Mouse (Mus musculus) natural killer cell, adult 2 months (primary cell): ENCODE measurements around the gene Raver2.

ENCODE experiments used
- DNase-seq, 2 experiments: peaks; one replicate each; pipeline ENCODE4 v3.0.0; 2022; ENCODE audit warnings: low spot score in 2 of 2

Gene Raver2

DNA sequence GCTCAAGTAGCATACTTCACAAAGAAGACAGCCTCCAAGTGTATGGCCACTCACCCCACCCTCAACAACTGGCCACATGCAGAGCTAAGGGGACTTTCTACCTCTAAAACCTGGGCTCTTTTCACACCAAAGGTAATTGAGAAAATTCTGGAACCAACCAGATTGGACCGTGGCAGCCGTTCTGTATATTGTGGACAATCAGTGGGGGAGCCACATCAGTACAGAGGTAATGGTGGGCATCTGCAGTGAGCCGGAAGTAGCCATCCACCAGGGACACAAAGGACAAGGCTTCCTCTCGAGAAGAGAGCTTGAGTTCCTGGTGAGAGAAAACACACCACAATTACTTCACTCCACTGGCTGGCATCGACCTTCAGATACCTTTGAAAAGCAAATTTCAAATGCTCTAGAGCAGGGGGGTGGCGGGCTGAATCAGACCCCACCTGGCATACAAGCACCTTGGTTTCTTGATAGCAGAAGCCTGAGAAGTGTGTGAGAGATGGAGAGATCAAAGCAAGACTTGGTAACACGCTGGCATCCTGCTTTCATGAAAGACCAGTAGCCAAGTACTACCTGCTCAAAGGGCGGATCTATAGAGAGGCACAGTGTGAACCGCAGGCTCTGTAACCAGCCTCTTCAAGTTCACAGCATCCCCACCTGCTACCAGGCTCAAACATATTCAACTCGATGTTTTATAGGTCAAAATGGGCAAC, 106.3 kb downstream of the Raver2 start:
- DNase-seq, result peak; percentile 65 to 73

DNA sequence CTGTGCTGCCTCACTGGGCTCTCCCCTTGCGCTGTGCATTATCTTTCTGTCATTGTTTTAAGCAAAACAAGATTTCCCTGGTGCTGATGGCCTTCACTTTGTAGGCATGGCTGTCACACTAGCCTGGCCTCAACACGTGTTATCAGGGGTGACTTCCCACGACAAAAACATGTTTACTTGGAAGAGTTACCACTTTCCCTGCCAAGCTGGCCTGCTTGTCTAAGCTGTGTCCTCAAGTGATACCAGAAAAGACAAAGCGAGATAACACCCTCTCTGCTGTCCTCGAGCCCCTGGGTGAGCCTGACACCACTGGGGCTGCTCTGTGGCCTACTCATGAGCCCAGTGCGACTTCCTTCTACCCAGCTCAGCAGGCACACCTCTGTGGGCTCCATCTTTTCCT, 107.3 kb downstream of the Raver2 start:
- peak; percentile 68 to 81 for DNase-seq

DNA sequence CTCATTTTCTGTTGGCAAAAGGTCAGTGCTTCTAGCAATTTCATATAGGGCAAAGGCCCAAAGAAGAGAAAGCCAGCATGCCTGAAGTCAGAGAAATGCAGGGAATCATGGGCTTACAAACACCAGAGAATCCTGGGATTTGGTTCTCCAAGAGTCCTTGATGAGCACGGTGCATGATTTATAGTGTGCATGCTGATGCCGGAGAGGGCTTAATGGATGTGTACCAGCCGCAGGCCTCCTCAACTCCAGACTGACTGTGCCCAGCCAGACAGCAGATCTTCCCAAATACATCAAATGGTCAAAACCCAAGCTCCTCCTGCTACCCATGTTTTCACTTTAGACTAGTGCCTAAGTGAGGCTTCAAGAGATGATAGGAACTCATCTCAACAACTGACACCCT, 109.0 kb downstream of the Raver2 start:
- DNase-seq, result no peak

DNA sequence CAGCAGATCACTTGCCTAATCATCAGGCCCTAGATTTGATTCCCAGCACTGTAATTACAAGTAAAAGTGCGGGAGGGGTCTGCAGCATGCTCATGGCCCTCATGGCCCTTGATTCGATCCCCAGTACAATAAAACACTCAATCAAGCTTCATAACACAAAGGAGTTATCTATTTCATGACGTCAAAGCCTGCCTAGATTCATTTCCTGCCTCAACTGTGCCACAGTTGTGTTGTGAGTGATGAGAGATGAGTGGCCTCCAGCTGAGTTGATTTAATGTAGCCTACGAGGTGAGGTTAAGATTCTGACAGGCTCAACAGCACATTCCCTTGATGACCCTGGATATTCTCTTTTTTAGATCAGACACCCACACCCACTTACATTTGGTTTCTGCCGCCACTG, 110.3 kb downstream of the Raver2 start:
- no peak for DNase-seq

DNA sequence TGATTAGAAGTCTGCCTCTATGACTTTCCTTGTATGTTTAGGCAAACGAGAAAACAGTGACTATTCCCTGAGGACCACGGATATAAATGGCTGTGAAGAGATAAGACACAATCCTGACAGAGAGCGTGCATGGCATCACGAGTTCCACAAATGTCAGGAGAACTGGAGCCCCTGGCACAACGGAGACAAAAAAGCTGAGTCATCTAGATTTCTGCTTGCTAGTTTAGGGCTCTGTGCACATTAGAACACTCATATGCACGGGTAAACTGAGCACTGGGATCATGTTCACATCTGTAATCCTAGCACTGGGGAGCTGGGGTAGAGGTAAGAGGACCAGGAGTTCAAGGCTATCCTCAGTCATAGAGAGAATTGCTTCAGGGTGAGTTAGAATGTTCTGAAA, 111.1 kb downstream of the Raver2 start:
- no peak for DNase-seq

DNA sequence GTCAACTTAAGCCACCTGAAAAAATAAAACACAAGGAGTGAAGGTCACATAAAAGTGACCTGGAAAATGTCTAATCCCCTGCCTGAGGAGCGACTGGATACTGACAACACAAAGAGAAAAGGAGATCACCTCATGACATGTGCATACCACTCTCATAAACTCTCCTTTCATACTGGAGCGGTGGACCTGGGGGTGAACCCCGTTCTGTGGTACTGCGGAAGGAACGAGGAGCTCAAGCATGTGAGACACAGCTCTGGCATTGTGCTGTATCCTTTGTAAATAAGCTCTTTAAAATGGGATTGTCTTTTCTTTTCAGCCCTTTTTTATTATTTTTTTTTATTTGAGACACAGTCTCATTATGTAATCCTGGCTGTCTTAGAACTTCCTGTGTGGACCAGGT, 111.9 kb downstream of the Raver2 start:
- no peak for DNase-seq

DNA sequence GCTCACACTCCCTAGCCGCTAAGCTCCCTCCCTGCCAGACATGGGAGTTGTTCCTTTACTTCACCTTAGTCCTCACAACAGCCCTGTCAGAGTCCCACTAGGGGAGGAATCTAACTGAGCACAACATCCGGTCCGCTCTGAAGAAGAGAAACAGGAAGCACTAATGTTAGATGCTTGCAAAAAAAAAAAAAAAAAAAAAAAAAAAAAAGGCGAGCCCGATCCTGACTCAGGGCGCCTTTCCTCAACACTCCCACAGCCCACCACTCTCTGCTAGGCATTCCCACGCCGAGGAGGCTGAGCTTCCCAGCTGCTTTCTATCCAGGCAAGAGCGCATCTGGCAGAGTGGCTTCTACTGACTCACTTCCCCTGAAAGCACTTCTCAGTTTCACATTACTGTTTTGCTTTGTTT, 113.8 kb downstream of the Raver2 start:
- DNase-seq, result peak; percentile 64 to 69

DNA sequence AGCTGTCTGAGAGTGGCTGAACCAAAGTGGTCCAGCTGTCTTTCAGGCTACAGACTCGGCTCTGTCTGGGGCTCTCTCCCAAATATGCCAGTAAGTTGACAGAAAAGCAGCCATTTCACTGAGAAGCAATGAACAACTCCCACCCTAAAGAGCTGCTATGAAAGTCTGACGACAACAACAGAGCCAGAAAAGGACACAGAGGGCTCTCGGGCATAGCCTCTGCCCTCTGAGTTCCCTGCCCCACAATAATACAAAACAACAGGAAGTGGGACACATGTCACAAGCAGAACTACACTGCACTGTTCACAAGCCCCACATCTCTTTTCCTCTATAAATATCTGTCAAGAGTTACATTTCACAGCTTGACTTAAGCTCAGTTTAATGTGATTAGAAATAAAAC, 116.4 kb downstream of the Raver2 start:
- DNase-seq, result peak; percentile 50 to 56

DNA sequence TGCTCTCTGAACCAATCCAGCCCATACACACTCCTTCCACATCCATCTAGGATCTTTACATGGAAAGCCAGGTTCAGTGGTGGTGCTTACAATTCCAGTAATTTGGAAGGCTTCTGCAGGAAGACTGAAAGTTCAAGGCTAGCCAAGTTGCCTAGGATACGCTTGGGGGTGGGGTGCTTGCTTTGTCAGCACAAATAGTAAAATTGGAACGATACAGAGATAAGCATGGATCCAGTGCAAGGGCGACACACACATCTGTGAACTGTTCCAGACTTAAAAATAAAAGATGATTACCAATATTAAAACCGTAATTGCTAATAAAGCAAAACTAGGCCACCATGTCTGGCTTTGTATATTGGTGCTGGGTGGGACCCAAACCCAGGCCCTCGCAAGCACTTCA, 117.8 kb downstream of the Raver2 start:
- DNase-seq, result no peak

DNA sequence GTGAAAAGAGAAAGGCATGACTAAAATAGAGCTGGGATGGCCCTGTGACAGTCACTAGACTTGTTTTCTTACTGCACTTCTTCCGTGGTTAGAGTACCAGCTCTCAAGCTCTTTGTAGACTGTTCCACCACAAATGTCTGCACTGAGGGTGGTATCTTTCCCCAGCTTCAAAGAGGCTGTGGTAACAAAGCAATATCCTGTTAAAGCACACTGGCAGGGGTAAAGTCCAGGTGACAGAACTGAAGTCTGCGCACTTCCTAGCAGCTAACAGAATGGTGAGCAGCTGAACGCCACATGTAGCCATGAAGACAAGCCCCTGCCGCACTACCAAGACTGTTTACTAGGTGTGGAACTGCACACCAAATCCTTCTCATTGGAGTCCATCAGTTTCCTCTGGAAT, 118.6 kb downstream of the Raver2 start:
- DNase-seq, result peak; percentile 76 to 86

DNA sequence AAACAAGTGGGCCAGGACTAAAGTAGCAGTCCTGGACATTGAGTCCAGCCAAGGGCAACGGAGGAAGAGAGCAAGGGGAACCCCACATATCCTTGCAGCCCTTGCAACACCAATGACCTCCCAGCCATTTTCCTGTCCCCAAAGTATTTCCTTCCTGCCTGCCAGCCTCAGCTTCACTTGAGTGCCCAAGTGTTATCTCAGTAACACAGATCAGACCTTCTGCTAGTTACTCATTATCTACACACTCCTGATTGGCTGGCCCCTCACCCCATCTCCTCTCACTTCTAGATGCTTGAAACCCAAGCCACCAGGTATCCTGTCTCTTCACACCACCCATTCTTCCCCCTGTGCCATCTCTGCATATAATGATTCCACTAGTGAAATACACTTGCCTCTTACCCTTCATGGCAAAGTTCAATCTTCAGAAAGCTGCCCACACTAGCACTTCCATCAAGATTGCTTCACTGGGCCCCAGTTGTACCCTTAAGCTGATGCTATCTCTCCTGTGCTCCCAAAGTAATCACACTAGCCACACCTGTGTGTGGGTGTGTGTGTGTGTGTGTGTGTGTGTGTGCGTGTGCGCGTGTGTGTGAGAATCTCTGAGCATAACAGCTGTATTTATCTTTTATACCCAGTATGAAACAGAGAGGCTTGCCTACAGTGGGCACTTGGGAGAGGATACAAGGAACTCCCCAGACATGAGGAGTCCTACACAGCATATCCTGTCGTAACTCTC, 123.6 kb downstream of the Raver2 start:
- peak; percentile 54 to 55 for DNase-seq

DNA sequence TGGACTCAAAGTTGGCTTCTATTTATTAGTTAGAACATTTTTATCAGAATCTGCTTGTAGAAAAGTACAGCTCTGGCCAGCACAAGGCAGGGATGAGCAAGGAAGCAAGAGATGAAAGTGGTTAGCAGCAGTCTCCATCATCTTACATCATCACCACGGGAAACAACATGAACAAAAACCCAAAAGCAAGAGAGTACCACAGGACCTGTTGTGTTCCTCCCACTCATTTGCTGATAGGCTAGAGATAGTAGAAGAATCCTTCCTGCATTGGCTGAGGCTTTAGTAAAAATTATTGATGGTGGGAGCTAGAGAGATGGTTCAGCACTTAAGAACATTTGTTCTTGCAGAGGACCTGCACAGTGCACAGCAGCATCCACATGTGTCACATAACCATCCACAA, 125.4 kb downstream of the Raver2 start:
- DNase-seq, result no peak

DNA sequence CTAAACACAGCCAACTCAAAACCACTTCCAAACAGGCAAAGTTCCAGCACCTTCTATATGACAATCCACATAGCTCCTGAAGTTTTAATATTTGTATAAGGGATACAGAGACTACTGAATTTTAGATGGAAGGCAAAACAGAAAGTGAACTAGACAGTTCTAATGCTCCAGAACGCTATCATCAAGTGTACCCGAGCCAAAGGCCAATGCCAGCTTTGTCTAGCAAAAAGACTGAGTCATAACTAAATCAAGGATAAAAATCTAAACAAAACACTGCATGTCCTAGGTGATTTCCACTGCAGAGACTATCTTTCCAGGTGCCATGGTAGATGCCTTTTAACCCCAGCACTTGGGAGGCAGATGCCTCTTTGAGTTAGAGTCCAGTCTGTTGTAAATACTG, 127.6 kb downstream of the Raver2 start:
- no peak for DNase-seq

DNA sequence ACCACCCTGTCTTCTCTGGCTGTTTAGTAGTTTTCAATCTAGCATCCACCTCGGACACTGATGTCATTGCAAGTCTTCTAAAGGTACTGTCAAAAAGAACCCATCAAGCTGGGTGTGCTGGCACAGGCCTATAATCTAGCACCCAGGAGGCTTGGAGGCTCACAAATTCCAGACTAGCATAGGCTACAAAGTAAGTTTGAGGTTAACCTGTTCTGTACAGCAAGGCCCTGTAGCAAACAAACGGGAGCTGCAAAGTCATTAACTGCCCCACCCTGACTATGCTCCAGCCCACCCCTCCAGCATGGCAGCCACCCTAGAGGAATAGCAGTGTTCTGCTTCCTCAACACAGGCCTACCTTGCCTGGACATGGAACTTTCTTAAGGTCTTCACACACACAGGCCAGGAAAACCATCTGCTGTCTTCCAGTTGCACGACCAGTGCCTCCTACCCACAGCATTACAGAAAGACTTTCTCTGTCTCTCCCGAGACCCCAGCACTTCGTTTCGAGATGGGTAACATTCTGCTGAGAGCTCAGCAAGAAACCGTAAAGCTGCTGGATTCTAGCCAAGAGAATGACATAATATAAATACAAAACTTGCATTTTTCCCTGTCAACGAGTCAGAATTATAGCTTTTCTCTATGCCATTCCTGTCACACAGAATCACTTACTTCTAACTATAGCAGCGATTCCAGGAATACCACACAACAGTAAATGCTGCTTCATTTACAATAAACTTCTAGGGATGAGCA, 128.8 kb downstream of the Raver2 start:
- no peak for DNase-seq

DNA sequence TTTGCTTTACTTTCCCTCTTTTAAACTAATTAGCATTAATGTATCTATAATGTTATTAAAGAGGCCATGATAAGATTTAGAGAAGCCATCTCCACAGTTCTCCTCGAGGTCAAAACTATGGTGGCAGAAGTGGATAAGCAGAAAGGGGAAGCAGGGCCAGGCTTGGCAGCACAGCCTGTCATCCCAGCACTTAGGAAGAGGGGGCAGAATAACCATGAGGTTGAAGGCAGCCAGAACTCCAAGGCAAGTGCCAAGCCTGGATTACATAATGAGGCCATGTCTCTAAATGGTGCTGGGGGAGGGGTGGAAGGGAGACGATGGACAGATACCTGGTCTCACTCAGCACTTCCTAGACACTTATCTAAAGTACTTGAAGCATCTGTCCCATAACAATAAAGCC, 129.6 kb downstream of the Raver2 start:
- no peak for DNase-seq

DNA sequence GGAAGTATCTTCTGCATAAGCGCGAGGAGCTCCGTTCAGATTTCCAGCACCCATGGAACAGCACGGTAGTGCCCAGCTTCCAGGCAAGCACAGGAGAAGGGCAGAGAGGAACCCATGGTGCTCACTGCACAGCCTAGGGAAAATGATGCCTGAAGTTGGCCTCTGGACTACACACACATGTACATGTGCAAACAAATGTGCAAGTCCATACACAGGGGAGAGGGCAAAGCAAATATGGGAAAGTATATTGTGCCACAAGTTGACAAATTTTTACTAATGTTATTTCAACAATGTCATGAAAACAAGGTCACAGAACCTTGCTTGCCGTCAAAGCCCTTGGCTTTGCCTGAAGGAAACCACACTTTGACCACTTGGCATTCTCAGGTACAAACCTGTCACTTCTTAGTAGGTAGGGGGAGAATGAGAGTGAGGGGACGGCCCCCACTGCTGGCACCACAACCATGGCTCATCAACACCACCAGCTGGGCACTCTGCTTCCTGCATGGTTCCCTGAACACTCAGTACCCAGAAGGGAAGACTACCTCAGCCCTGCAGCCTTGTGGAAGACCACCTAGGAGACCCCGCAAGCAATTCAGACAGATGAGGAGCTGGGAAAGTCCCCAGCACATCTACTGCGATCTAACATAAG, 130.8 kb downstream of the Raver2 start:
- peak; percentile 56 to 68 for DNase-seq
